Mouse (Mus musculus) midbrain, postnatal 0 days (tissue): ENCODE measurements at regions not wholly inside any gene's neighbourhood (a gene's known extent, or its start where the extent isn't known, plus 50 kb on each side); places are given as distances from the start of the nearest gene placed in this dataset.

ENCODE experiments used
- ATAC-seq: fragments of 200-750 bp; cut with Nextera tagmentation; 2 replicates; pipeline ENCODE4 v1.8.0; 2017; ENCODE audit warnings: moderate number of reproducible peaks, mild to moderate bottlenecking, moderate TSS enrichment, moderate library complexity; ENCODE audit not compliant: low FRiP score
- DNase-seq: peaks from one replicate; pipeline ENCODE4 v3.0.0-alpha.2; 2015; ENCODE audit warnings: low spot score
- H3K27ac ChIP-seq: fragments of 300-500 bp; sonication (generic); 2 replicates; pipeline ENCODE4 v1.5.1; 2014; ENCODE audit warnings: low read depth, mild to moderate bottlenecking, low read length, mixed read lengths
- H3K27me3 ChIP-seq: fragments of 300-500 bp; sonication (generic); 2 replicates; pipeline ENCODE4 v1.6.1; 2014; ENCODE audit warnings: low read length, control low read depth, mixed read lengths; ENCODE audit not compliant: insufficient read depth
- H3K36me3 ChIP-seq: fragments of 300-500 bp; sonication (generic); 2 replicates; pipeline ENCODE4 v1.6.1; 2014; ENCODE audit warnings: low read length, control low read depth, mixed read lengths; ENCODE audit not compliant: insufficient read depth
- H3K4me1 ChIP-seq: fragments of 300-500 bp; sonication (generic); 2 replicates; pipeline ENCODE4 v1.6.1; 2014; ENCODE audit warnings: mild to moderate bottlenecking, control low read depth, antibody characterized with exemption, low read length, mixed read lengths; ENCODE audit not compliant: insufficient read depth
- H3K4me2 ChIP-seq: fragments of 300-500 bp; sonication (generic); 2 replicates; pipeline ENCODE4 v1.6.1; 2014; ENCODE audit warnings: low read depth, mild to moderate bottlenecking, low read length, mixed read lengths; ENCODE audit not compliant: poor library complexity, severe bottlenecking
- H3K4me3 ChIP-seq: fragments of 300-500 bp; sonication (generic); 2 replicates; pipeline ENCODE4 v1.5.1; 2014; ENCODE audit warnings: low read depth, mild to moderate bottlenecking, low read length, moderate library complexity
- H3K9ac ChIP-seq: fragments of 300-500 bp; sonication (generic); replicated peaks from 2 replicates; pipeline ENCODE4 v1.6.1; 2014; ENCODE audit warnings: mild to moderate bottlenecking, low read length, moderate library complexity, mixed read lengths; ENCODE audit not compliant: poor library complexity, severe bottlenecking
- H3K9me3 ChIP-seq: fragments of 300-500 bp; sonication (generic); 2 replicates; pipeline ENCODE4 v1.6.1; 2016; ENCODE audit warnings: low read length, control low read depth
- CTCF ChIP-seq: IDR thresholded peaks from 2 replicates; pipeline ENCODE4 v1.5.1; 2016; ENCODE audit warnings: antibody characterized with exemption, mild to moderate bottlenecking
- WGBS: fragments of 180-500 bp; shearing (Covaris S2); extraction: QIAGEN DNeasy Blood & Tissue Kit; methylation state at CpG from one replicate; pipeline ENCODE4 v1.1.7; 2014; 5-methylcytosine and 5-hydroxymethylcytosine counted together

DNA sequence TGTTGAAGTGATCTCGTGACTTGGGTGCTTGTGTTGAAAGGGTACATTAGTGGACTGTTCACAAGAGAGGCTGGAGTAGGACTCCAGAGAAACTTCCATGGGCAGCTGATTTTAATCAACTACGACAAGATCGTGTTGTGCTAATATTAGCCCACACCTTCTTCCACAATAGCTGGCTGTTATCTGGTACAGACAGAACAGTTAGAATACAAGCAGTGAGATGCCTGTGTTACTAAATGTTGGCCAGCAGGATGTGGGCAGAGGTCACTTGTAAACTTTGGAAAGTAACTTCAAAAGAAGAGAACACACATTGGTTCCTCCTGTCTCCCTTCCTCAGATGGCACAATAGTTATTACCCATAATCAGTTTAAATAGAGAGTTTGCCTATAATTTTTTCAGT, 57.0 kb upstream of the Ctla4 start:
- no peak for ATAC-seq
- no peak overlapping the region for H3K4me2 ChIP-seq
- no peaks in the 10 kb centered on the region for H3K4me1 ChIP-seq
- H3K9ac ChIP-seq, result no peak overlapping the region
- H3K27ac ChIP-seq, result no peak overlapping the region
- no peak for DNase-seq
- TF ChIP-seq CTCF, result no peak
- no peak overlapping the region for H3K4me3 ChIP-seq
- H3K36me3 ChIP-seq, result no peaks in the 10 kb centered on the region
- no peaks in the 10 kb centered on the region for H3K27me3 ChIP-seq
- H3K9me3 ChIP-seq, result no peaks in the 10 kb centered on the region
- WGBS, result 81% methylated on average over 3 of the region's 3 CpGs

GRCm38 (mm10) chr1:60833668-60834067, 53.1 kb upstream of the Ctla4 start:
- H3K4me1 ChIP-seq, result no peaks in the 10 kb centered on the region
- H3K4me3 ChIP-seq, result no peak overlapping the region
- DNase-seq, result no peak
- no peaks in the 10 kb centered on the region for H3K36me3 ChIP-seq
- no peak for ATAC-seq
- WGBS, result 85% methylated on average over 2 of the region's 2 CpGs
- H3K27me3 ChIP-seq, result no peaks in the 10 kb centered on the region
- H3K27ac ChIP-seq, result no peak overlapping the region
- no peak overlapping the region for H3K4me2 ChIP-seq
- no peak overlapping the region for H3K9ac ChIP-seq
- H3K9me3 ChIP-seq, result no peaks in the 10 kb centered on the region
- no peak for TF ChIP-seq CTCF
